Mouse (Mus musculus): Measurements from ENCODE around the gene Slc1a2.

Slc1a2 gene

GRCm38 (mm10) chr2:102771304-102771703, 112.8 kb downstream of the Slc1a2 start:
- no peak for DNase-seq

- no peak for DNase-seq
These were observed 113.8 kb downstream of the Slc1a2 start for GRCm38 (mm10) chr2:102772276-102772675.

DNA sequence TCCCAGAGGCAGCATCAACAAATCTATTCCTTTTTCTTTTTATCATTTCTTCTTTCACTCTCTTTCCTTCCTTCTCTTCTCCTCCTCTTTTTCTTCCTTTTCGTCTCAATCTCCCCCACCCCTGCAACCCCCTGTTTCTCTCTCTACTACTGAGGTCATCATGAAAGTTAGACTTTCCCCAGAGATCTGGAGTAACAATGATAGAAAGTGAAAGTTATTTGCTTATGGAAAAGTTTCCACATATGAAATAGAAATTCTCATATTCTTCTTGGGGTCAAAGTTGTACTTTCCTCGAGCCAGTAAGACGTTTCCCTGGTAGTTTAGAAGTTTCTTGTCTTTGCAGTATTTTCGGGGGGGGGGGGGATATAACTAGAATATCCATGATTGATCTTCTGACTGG, 116.2 kb downstream of the Slc1a2 start:
- no peak for DNase-seq

- DNase-seq: no peak
These were observed 117.1 kb downstream of the Slc1a2 start for GRCm38 (mm10) chr2:102775561-102775960.

- DNase-seq: no peak
These were observed 119.7 kb downstream of the Slc1a2 start for GRCm38 (mm10) chr2:102778208-102778607.

GRCm38 (mm10) chr2:102782751-102783150, 124.3 kb downstream of the Slc1a2 start:
- no peak for DNase-seq

DNA sequence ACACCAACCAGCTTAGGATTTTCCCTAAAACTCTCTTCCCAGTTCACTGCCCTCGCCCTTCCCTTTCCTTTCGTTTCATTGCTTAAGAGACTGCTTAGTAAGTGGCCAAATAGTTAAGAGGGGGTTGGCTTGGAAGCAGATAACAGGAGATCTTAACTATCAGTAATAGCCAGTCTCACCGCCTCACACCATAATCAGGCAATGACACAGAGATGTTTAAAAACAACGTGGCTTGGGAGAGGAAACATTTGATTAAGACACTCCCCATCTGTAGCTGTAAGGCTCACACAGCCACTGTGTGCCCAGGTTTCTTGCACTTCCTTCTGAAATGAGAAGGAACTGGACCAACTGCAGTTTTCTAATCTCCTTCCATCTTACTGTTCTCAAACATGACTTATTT, 127.2 kb downstream of the Slc1a2 start:
- DNase-seq: no peak

DNA sequence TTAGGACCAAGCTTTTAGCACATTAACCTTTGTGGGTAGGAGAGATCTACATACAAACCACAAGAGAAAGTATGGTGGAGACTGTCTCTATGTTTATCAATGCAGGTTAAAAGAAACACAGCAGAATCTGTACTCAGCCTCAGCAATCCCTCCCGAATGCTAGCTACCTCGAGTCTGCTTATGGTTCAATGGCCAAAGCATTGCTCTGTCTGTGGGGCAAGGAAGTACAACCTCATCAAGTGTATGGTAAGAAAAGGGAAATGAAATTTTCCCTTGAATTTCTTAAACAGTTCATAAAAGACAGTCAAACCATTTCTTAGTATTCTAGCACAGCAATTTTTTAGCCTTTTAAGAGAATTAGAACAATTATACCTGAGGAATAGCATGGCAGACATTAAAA, 133.2 kb downstream of the Slc1a2 start:
- no peak for DNase-seq

DNA sequence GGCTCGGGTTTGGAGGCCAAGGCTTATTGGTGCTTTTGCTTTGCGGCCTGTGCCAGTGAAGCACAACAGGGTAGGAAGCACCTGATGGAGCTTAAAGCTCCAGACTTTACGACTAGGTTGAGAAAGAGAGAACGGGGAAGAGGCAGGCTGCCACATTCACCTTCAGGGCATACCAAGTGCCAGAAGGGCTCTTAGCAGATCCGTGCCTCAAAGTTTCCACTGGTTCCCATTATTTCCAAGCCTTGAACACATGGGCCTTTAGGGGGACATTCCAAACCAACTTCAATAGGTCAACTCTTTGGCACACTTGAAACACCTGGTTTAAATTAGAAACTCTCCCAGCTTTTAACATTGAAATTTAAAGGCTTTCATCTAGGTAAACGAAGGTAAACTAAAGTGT, 134.3 kb downstream of the Slc1a2 start:
- no peak for DNase-seq

DNA sequence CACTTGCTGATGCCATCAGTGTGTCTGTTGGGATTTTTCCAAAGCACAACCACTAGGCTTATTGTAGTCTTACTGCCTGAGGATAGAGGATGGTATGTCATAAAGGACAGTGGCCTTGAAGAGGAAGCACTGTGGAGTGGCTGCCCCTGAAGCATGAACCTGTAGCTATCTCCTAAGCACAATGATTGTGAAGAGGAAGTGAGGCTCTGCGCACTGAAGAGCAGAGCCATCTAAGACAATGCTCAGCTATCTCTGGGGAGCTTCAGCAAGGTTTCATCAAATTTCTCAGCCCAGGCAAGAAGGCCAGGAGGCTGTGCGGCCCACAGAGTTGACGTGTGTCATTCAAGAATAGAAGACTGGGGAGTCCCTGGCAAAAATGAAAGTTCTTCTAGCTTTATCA, 136.6 kb downstream of the Slc1a2 start:
- no peak for DNase-seq

DNA sequence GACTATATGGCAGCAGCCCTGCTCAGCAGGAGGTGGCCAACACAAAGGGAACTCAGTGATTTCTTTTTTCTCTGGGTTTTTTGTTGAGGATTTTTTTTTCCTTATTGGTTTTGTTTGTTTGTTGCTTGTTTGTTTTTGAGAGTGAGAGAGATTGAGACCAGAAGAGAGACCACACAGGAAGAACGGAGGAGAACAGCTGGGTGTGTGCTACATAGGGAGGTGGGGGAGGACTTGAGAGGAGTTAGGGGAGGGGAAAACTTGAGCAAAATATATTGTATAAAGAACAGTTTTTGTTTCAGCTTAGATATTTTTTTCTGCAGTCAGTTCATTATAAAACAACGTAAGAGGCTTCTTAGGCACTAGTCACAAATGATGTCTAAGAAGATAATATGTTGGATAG, 139.7 kb downstream of the Slc1a2 start:
- DNase-seq: no peak

DNA sequence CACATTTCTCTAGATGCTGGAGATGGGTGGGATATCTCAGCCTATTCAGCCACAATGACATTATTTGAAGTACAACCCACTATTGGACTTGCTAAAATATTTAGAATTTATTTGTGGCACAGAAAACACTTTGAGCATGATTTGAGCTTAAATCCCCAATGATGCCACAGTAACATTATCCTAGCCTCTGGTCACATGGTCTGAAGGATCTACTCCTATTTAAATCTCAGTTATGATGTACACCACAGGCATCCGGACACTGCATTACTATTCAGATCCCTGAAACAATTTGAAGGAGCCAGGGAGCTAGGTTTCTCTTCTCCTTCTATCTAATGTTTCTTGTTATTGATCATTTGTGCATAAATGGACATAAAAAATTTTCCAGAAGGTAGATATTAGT, 143.4 kb downstream of the Slc1a2 start:
- no peak for DNase-seq

DNA sequence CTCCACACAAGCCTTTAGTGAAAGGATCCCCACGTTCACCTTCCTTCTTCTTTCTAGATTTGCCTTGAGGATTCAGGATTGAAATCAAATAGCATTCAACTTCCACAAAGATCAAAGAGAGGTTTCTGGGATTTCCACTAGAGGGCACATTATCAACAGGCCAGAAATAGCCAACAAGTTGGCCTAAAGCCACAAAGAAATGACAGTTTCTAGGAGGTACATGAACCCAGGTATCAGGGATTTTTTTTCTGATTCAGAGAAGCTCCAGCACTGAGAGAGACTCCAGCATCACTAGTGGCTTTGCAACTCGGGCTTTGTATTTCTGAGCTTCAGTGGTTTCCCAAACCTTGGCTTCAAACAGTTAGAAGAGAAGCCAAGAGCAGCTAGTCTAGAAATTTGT, 145.7 kb downstream of the Slc1a2 start:
- DNase-seq: no peak

DNA sequence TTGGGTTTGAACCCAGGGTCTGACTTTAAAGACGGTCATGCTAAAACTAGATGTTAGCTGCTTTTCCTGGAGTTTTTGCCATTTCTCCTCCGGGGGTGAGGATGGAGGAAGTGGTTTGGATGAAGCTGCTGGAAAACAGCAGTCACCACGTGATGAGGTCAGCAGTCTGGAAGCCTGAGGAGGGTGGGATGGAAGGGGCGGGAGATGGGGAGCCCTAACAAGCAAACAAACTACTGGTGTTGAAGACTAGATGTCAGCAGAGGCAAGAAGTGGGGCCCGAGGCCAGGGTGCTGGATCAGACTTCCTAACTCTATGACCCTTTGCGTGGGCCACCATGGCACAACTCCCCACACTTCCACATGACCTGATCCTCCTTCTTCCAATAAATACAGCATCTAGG, 146.8 kb downstream of the Slc1a2 start:
- DNase-seq: no peak

DNA sequence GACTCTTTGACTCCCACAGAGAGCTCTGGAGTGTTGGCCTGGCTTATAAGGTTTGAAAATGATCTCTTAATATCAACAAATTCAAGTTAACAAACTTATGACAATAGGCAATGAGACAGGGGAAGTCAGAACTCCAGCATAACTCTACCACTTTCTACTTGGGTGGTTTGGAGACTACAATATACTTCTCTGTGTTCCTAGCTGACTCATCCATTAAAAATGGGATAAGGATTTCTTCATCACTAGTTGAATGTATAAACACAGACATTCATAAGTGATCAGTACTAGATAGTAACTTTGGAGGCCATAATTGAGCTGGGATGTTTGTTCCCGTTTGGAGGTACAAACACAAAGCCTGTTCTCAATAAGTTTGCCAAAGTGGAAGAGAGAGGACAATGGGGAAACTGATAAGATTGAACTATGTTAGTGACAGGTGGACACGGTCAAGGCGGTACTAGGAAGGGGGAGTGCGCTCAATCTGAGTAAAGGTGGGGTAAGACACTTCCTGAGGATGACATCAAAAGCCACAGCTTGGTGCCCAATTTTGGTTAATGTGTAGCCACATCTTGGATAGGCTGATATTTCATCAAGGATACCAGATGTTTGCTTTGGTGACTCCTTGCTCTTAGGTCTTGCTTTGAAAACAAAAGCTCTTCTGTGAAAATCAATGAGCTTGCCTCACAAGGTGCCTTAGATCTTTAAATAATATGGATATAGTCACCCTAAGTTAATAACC, 147.5 kb downstream of the Slc1a2 start:
- no peak for DNase-seq

- no peak for DNase-seq
These were observed 149.2 kb downstream of the Slc1a2 start for GRCm38 (mm10) chr2:102807633-102808032.

GRCm38 (mm10) chr2:102809436-102809835, 151.0 kb downstream of the Slc1a2 start:
- no peak for DNase-seq

- DNase-seq: no peak
These were observed 154.3 kb downstream of the Slc1a2 start for GRCm38 (mm10) chr2:102812756-102813155.

DNA sequence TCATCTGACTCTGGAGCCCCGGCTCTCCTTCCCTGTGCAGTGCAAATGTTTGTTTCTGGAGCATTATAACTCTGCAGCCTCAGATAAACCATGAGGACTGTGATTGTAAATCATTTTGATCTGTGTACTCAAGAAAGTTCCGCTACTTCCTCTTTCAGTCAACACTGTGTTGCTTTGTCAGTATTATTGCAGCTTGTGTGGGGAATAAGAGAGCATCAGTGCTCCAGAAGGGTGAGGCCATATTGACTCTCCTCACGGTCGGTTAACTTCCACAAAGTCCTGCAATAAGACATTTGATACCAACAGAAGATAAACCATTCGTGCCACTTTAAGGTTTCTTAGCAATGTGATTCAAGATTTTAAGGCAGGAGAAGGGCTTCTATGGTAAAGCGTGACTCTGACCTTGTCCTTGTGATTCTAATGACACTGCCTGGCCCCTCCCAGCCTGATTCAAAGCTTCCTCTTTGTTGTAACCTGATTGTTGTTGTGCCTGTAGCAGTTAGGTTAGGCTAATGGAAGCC, 156.9 kb downstream of the Slc1a2 start:
- no peak for DNase-seq

GRCm38 (mm10) chr2:102820225-102820711, 161.8 kb downstream of the Slc1a2 start:
- no peak for DNase-seq

- no peak for DNase-seq
These were observed 162.3 kb downstream of the Slc1a2 start for GRCm38 (mm10) chr2:102820790-102821189.

- no peak for DNase-seq
These were observed 163.6 kb downstream of the Slc1a2 start for GRCm38 (mm10) chr2:102822036-102822435.

GRCm38 (mm10) chr2:102825961-102826633, 167.6 kb downstream of the Slc1a2 start:
- DNase-seq: no peak

GRCm38 (mm10) chr2:102827841-102828240, 169.4 kb downstream of the Slc1a2 start:
- DNase-seq: no peak

All from thymus, postnatal 4 days (tissue).